Mouse (Mus musculus) thymus, adult 2 months (tissue): ENCODE data around the gene Gpi1.

ENCODE experiments used
- CTCF ChIP-seq: fragments of 200-500 bp; IDR thresholded peaks from 2 replicates; pipeline ENCODE4 v1.5.1; 2012; ENCODE audit warnings: mild to moderate bottlenecking, control low read depth, low read length, moderate library complexity, borderline replicate concordance; ENCODE audit not compliant: control insufficient read depth, poor library complexity, insufficient read depth; ENCODE audit errors: extremely low read depth
- POLR2A ChIP-seq: fragments of 200-500 bp; IDR thresholded peaks from 2 replicates; pipeline ENCODE4 v1.6.1; 2012; ENCODE audit warnings: mild to moderate bottlenecking, low read length, control low read depth, moderate library complexity; ENCODE audit not compliant: control insufficient read depth, poor library complexity, insufficient read depth; ENCODE audit errors: extremely low read depth

- TF ChIP-seq POLR2A = no peak
- TF ChIP-seq CTCF = no peak
Observed at GRCm38 (mm10) chr7:34189376-34189989, 40.7 kb downstream of the Gpi1 start.
